Mouse (Mus musculus) neural tube, embryonic 10.5 days (tissue): ENCODE results near the gene Fam189a1.
A peak's percentile ranks its signal among the peaks of the same experiment; 100 is the strongest.

Experiments used
- DNase-seq: peaks from one replicate; pipeline ENCODE4 v3.0.0-alpha.2; 2017; ENCODE audit warnings: low spot score; ENCODE audit errors: extremely low spot score

Gene Fam189a1

GRCm38 (mm10) chr7:64741333-64742307 is 414.8 kb downstream of the Fam189a1 start:
- peak; percentile 94 for DNase-seq

- DNase-seq: peak; percentile 48
Measured at GRCm38 (mm10) chr7:64739131-64739530, 417.2 kb downstream of the Fam189a1 start.

- DNase-seq: peak; percentile 64
Measured at GRCm38 (mm10) chr7:64729785-64730184, 426.6 kb downstream of the Fam189a1 start.

- no peak for DNase-seq
Measured at GRCm38 (mm10) chr7:64728816-64729215, 427.6 kb downstream of the Fam189a1 start.

GRCm38 (mm10) chr7:64728181-64728591 is 428.2 kb downstream of the Fam189a1 start:
- no peak for DNase-seq

GRCm38 (mm10) chr7:64725967-64726695 is 430.2 kb downstream of the Fam189a1 start:
- DNase-seq: no peak

GRCm38 (mm10) chr7:64724409-64724808 is 432.0 kb downstream of the Fam189a1 start:
- no peak for DNase-seq

- no peak for DNase-seq
Measured at GRCm38 (mm10) chr7:64723313-64723712, 433.1 kb downstream of the Fam189a1 start.

- DNase-seq: no peak
Measured at GRCm38 (mm10) chr7:64716286-64716685, 440.1 kb downstream of the Fam189a1 start.

- DNase-seq: no peak
Measured at GRCm38 (mm10) chr7:64709520-64710262, 446.7 kb downstream of the Fam189a1 start.

- no peak for DNase-seq
Measured at GRCm38 (mm10) chr7:64708176-64708575, 448.2 kb downstream of the Fam189a1 start.
